Mouse (Mus musculus): ENCODE results near the gene Pwp2. TPM values are rescaled to one million over a fixed set of nuclear protein-coding genes. Genes with fewer than 3 reads are reported as not detected.

The Pwp2 gene
- polyA plus RNA-seq, 1 experiment = 4.7 TPM

GRCm38 (mm10) chr10:78159906-78160305 lies 25.0 kb downstream of the Pwp2 start:
- no peaks in the 10 kb centered on the region for H3K27me3 ChIP-seq (ENCODE audit: control insufficient read depth, insufficient read depth, low read length)

GRCm38 (mm10) chr10:78159252-78159878 lies 25.6 kb downstream of the Pwp2 start:
- peak overlapping the region; percentile 49 for H3K4me3 ChIP-seq (ENCODE audit: low read depth, low read length)
- H3K27me3 ChIP-seq (ENCODE audit: control insufficient read depth, insufficient read depth, low read length) = no peaks in the 10 kb centered on the region
- H3K36me3 ChIP-seq (ENCODE audit: control insufficient read depth, insufficient read depth, low read length) = peaks cover under 1% of the 10 kb centered on the region; the same call in 1 of the 2 replicates
- TF ChIP-seq CTCF (IDR thresholded peaks at IDR 0.05; ENCODE audit: extremely low read depth, insufficient read length, insufficient replicate concordance, low read depth, low read length) (no peak), POLR2A (IDR thresholded peaks at IDR 0.05; ENCODE audit: low read depth, low read length) (peak; percentile 52; the same call in 1 of the 2 replicates)
- peak overlapping the region; percentile 81 for H3K27ac ChIP-seq (ENCODE audit: insufficient read depth, low read depth, low read length)
- peaks cover 13% of the 10 kb centered on the region for H3K4me1 ChIP-seq (ENCODE audit: control insufficient read depth, insufficient read depth, insufficient read length, low read length)
- 6% methylated on average over 17 of the region's 17 CpGs for WGBS

More at GRCm38 (mm10) chr10:78159906-78160305, 25.0 kb downstream of the Pwp2 start:
- Histone ChIP-seq H3K36me3 (ENCODE audit: control insufficient read depth, insufficient read depth, low read length) (peaks cover 5% of the 10 kb centered on the region; the same call in 1 of the 2 replicates), H3K4me1 (ENCODE audit: control insufficient read depth, insufficient read depth, insufficient read length, low read length) (peaks cover 13% of the 10 kb centered on the region), H3K27ac (ENCODE audit: insufficient read depth, low read depth, low read length) (peak overlapping the region; percentile 81), H3K4me3 (ENCODE audit: low read depth, low read length) (peak overlapping the region; percentile 49)
- WGBS = 2% methylated on average over 7 of the region's 7 CpGs
- peak; percentile 92; the same call in 1 of the 2 replicates for TF ChIP-seq CTCF (IDR thresholded peaks at IDR 0.05; ENCODE audit: extremely low read depth, insufficient read length, insufficient replicate concordance, low read depth, low read length)
- no peak for TF ChIP-seq POLR2A (IDR thresholded peaks at IDR 0.05; ENCODE audit: low read depth, low read length)

GRCm38 (mm10) chr10:78158041-78158440 lies 26.9 kb downstream of the Pwp2 start:
- peaks cover 13% of the 10 kb centered on the region for H3K4me1 ChIP-seq (ENCODE audit: control insufficient read depth, insufficient read depth, insufficient read length, low read length)
- no peaks in the 10 kb centered on the region for H3K36me3 ChIP-seq (ENCODE audit: control insufficient read depth, insufficient read depth, low read length)
- H3K27ac ChIP-seq (ENCODE audit: insufficient read depth, low read depth, low read length) = peak overlapping the region; percentile 30; the same call in 1 of the 2 replicates
- TF ChIP-seq CTCF (IDR thresholded peaks at IDR 0.05; ENCODE audit: extremely low read depth, insufficient read length, insufficient replicate concordance, low read depth, low read length) = no peak
- TF ChIP-seq POLR2A (IDR thresholded peaks at IDR 0.05; ENCODE audit: low read depth, low read length) = no peak
- no peaks in the 10 kb centered on the region for H3K27me3 ChIP-seq (ENCODE audit: control insufficient read depth, insufficient read depth, low read length)
- no peak overlapping the region for H3K4me3 ChIP-seq (ENCODE audit: low read depth, low read length)
- 33% methylated on average over 15 of the region's 15 CpGs for WGBS

GRCm38 (mm10) chr10:78156926-78157325 lies 28.0 kb downstream of the Pwp2 start:
- H3K36me3 ChIP-seq (ENCODE audit: control insufficient read depth, insufficient read depth, low read length) = no peaks in the 10 kb centered on the region
- 31% methylated on average over 6 of the region's 6 CpGs for WGBS
- TF ChIP-seq POLR2A (IDR thresholded peaks at IDR 0.05; ENCODE audit: low read depth, low read length) = no peak
- no peak for TF ChIP-seq CTCF (IDR thresholded peaks at IDR 0.05; ENCODE audit: extremely low read depth, insufficient read length, insufficient replicate concordance, low read depth, low read length)
- no peaks in the 10 kb centered on the region for H3K27me3 ChIP-seq (ENCODE audit: control insufficient read depth, insufficient read depth, low read length)
- no peak overlapping the region for H3K4me3 ChIP-seq (ENCODE audit: low read depth, low read length)
- H3K27ac ChIP-seq (ENCODE audit: insufficient read depth, low read depth, low read length) = no peak overlapping the region
- H3K4me1 ChIP-seq (ENCODE audit: control insufficient read depth, insufficient read depth, insufficient read length, low read length) = peaks cover 13% of the 10 kb centered on the region

GRCm38 (mm10) chr10:78148834-78149766 lies 35.8 kb downstream of the Pwp2 start:
- Histone ChIP-seq H3K27ac (ENCODE audit: insufficient read depth, low read depth, low read length) (peak overlapping the region; percentile 80), H3K36me3 (ENCODE audit: control insufficient read depth, insufficient read depth, low read length) (no peaks in the 10 kb centered on the region), H3K4me1 (ENCODE audit: control insufficient read depth, insufficient read depth, insufficient read length, low read length) (peaks cover 24% of the 10 kb centered on the region), H3K4me3 (ENCODE audit: low read depth, low read length) (no peak overlapping the region), H3K27me3 (ENCODE audit: control insufficient read depth, insufficient read depth, low read length) (no peaks in the 10 kb centered on the region)
- TF ChIP-seq POLR2A (IDR thresholded peaks at IDR 0.05; ENCODE audit: low read depth, low read length) (no peak), CTCF (IDR thresholded peaks at IDR 0.05; ENCODE audit: extremely low read depth, insufficient read length, insufficient replicate concordance, low read depth, low read length) (no peak)
- 70% methylated on average over 10 of the region's 10 CpGs for WGBS

GRCm38 (mm10) chr10:78147908-78148441 lies 37.0 kb downstream of the Pwp2 start:
- WGBS = 23% methylated on average over 4 of the region's 4 CpGs
- no peaks in the 10 kb centered on the region for H3K27me3 ChIP-seq (ENCODE audit: control insufficient read depth, insufficient read depth, low read length)
- peaks cover 30% of the 10 kb centered on the region for H3K4me1 ChIP-seq (ENCODE audit: control insufficient read depth, insufficient read depth, insufficient read length, low read length)
- peak overlapping the region; percentile 80 for H3K27ac ChIP-seq (ENCODE audit: insufficient read depth, low read depth, low read length)
- TF ChIP-seq POLR2A (IDR thresholded peaks at IDR 0.05; ENCODE audit: low read depth, low read length) (no peak), CTCF (IDR thresholded peaks at IDR 0.05; ENCODE audit: extremely low read depth, insufficient read length, insufficient replicate concordance, low read depth, low read length) (no peak)
- no peaks in the 10 kb centered on the region for H3K36me3 ChIP-seq (ENCODE audit: control insufficient read depth, insufficient read depth, low read length)
- no peak overlapping the region for H3K4me3 ChIP-seq (ENCODE audit: low read depth, low read length)

All from small intestine, adult 2 months (tissue).